Mouse (Mus musculus) cerebellum, adult 9-10 months (tissue): Measurements from ENCODE around the gene Pdcd5.

ENCODE experiments used
- DNase-seq: peaks from one replicate; pipeline ENCODE4 v3.0.0; 2022

Pdcd5 gene

DNA sequence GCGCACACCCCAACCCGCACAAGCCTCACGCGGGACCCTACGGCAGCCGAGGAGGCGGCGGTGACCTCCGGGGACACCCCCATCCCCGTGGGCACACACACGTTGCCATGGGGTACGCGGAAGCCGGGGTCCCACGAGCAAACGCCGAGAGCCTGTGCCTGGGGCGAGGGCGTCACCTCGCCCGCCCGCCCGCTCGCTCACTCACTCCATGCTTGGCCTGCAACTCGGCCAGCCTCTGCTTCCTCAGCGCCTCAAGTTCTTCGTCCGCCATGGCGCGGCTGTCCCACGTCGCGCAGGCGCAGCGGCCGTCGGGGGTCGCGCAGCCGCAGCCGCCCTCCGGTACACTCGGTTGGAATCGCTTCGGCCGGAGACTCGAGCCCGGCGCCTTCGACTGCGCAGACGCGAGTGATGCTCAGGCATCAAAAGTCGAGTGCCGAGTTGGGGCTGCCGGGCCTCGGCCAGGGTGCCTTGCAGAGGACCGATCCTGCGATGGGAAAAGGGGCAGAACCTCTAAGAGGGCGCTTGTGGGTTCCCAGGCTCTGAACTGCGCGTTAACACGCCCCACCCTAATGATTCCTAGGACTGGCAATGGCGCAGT is at the start of gene Pdcd5:
Gene Pdcd5 (minus strand): TSS at position 421 of the 598 bp plus-strand sequence.
- DNase-seq = peak; percentile 96

DNA sequence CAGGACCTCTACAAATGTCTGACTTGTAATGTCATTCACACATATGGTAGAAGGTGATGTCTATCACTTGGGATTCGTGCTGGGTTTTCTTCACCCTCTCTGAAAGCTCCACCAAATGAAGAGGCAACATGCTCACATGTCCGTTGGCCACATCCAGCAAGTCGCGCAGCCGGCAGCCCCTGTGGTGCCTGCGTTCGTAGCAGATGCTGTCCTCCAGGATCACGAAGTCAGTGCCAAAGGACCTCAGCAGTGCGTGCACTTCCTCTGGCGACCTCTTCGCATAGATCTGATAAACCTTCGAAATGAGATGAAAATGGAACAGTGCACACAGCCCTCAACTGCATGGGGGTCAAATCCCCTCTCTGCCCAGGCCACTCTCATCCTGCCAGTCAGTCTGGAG is 45.3 kb upstream of the Pdcd5 start:
- no peak for DNase-seq

DNA sequence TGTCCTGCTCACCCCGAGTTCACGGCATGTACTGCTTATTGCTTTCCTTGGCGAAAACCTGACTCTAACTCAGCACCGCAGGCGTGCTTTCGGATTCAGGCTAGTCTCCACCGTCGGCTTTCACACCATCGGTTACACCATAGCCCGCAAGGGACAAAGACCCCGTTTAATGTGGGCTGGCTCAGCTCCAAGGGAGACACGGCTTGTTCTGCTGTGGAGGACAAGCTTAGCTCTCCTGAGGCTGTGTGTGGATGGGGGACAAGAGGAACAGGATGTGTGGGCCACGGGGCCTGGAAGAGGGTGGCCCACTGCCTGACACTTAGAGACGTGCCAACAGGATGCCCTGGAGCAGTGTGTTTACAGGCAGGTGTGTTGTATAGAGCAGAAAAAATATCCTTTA is 44.8 kb upstream of the Pdcd5 start:
- DNase-seq = no peak

DNA sequence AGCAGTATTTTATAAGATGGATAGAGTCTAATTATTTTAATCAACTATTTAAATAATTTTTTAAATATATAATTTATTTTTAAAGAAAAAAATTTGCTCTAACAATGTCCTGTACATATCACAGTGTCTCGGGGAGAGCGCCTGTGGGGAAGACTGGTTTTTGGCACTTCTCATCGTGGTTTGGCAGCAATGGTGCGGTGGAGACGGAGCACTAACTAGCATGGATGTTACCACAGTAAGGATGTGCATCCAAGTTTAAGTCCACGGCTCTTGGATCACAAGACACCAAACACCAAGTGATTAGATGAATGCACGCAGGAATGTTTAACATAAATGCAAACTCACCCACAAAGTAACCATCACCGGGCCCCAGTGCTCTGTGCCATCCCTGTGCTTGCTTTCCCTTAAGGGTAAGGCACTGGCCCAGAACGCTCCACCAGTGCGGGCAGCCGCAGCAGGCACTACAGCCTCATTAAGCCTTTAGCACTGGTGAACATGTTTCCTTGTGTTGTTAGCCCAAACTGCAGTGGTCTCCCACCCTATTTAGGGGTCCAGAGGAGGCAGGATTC is 41.5 kb upstream of the Pdcd5 start:
- no peak for DNase-seq

DNA sequence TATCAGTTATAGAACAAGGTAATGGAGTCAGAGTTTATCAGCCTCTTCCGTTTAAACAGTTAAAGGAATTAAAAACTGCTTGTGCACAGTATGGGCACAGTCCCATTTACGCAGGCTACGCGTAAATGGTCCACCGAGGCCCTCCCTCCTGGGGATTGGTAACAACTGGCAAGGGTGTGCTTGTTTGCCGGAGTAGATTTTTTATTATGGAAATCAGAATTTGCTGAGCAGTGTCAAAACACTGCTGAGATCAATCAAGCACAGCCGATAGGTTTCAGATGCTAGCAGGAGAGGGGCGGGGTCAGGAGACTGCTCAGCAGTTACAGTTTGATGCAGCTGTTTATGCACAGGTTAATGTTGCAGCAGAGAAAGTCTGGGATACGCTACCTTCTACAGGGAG is 41.0 kb upstream of the Pdcd5 start:
- no peak for DNase-seq

DNA sequence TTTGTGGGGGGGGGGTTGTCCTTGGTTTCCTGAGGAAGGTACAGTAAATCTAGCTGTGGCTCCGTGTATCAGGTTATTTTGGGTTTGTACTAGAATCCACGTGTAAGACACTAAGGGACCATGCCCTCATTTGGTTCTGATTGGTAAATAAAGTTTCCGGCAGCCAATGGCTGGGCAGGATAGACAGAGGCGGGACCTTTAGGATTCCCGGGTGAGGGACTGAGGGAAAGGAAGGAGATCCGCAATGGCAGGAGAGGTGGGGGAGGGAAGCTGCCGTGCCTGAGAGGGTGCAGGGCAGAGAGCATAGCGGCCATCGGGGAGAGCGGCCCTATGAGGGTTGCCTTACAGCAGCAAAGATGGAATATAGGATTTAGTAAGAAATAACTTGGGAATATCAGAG is 39.9 kb upstream of the Pdcd5 start:
- no peak for DNase-seq

DNA sequence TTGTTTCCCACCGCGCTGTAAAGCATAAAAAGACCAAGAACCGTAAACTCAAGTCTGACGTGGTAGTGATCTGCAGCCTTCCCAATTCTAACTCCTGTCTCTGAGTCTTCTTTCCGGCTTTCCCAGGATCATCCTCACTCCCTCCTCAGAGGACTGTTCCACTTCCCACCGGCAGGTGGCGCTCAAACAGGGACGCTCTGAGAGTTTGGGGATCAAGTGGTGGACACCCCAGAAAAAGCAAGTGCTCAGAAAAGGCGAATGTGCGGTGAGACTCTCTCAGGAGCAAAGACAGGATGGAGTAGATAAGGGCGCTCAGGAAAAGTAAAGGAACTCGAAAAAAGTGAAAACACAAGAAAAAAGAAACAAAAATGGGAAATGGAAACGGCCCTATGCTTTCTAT is 39.4 kb upstream of the Pdcd5 start:
- peak; percentile 51 for DNase-seq

DNA sequence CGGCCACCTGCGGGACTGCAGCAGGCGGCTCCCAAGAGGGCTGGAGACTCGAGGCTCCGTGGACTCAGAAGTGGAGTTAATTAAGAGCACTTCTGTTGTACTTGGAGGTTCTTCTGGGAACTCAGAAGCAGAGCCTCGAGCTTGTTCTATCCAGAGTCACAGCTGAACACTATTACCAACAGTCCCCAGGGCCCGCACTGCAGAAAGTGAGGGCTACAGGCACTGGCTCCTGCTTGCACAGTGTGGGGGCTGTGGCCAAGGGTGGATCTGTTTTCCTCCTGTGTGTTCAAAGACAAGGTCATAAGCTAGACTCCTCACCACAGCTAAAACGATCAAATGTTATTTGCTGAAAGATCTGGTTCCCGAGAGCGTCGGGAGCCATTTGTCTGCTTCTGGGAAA is 38.9 kb upstream of the Pdcd5 start:
- DNase-seq = no peak

DNA sequence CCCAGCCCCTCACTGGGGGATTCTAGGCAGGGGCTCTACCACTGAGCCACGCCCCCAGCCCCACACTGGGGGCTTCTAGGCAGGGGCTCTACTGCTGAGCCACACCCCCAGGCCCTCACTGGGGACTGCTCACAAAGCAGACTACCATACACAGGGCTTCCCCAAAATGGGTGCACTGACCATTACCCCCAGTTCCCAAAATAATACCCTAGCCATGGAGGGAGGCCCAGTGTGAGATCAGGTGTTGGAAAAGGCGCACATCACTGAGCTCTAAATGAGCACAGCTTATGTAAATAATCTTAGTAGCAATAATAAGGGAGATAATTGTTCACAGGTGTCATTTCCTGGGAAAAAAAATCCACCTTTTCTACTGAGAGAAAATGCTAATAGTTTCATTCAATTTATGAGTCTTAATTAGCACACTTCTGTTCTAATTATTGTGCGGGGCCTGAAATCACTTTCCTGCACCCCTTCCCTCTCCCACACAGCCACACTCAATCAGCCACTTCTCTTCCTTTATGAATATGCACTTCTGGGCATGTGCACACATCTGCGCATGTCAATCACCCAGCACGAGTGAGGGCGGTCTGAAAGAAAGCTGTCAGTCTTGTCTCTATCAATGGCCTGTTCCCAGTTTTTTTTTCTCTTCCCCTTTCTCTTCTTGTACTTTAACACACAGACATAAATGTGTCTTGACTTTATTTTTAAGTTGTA is 36.2 kb upstream of the Pdcd5 start:
- no peak for DNase-seq

DNA sequence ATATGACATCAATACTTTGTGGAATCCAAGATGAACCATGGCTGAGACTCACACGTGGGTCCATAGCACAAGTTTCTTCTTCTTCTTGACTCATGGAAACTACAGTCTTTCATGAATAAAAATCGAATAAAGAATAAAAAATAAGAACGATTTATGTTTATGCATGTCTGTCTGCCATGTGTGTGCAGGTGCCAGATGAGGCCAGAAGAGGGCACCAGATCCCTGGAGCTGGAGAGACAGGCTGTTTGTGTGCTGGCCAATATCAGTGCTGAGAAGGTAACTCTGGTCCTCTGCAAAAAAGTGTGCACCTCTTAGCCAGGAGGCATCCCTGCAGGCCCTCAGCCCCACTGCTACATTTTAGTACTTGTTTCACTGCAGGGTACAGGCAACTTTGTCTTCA is 34.2 kb upstream of the Pdcd5 start:
- no peak for DNase-seq

DNA sequence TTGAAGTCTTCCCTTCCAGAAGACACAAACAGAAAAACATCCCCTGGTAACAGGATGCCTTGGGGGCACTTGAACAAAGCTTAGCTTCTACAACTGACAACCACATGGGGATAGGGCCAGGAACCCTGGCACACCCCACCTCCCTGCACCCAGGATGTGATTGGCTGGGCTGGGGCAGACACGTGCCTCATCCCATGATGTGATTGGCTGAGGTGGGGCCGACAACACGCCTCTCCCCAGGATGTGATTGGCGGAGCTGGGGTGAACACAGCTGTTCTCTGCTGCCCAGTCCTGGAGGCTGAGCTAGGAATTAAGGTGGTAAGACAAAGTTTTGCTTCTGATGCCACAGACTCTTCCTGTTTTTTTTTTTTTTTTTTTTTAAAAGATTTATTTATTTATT is 31.7 kb upstream of the Pdcd5 start:
- DNase-seq = no peak

DNA sequence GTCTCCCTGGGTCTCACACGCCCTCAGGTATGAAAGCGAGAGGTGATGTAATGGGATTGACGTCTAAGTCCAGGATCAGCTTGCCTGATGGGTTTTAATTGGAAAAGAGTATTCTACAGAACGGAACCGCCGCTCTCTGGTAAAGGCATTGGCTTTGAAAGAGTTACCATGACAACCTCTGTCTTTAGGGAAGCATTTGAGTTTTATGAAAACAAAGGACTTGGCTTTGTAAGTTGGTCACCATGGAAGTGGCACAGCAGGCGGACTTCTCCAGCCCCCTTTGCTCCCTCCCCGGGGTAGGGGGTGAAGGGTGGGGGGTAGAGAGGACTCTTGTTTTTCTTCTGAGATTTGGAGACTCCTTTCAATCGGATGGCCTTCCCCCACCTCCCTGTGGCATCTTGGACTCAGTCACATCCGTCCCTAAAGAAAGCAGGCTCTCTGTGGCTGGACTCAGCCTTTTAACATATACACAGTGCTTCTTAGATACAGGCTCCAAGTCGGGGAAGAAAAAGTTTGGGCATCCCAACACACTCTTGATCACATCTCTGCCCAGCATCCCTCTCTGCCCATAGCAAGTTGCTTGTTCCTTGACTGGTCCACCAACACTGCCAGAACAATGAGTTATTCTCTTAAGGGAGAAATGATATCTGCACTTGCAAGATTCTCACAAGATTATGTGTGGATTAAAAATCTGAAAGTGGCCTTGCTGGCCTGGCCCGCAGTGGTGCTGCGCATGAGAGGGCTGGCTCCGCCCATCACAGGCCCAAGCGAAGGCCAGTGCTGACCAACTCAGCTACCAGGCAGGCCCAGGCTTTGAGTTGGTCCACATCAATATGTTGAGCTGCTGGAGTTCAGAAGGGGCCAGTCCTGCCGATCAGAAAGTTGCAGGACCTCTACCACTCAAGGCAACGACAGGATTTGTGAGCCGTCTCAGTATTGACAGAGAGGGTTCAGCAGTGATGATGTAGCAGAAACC is 21.0 kb upstream of the Pdcd5 start:
- DNase-seq = no peak

DNA sequence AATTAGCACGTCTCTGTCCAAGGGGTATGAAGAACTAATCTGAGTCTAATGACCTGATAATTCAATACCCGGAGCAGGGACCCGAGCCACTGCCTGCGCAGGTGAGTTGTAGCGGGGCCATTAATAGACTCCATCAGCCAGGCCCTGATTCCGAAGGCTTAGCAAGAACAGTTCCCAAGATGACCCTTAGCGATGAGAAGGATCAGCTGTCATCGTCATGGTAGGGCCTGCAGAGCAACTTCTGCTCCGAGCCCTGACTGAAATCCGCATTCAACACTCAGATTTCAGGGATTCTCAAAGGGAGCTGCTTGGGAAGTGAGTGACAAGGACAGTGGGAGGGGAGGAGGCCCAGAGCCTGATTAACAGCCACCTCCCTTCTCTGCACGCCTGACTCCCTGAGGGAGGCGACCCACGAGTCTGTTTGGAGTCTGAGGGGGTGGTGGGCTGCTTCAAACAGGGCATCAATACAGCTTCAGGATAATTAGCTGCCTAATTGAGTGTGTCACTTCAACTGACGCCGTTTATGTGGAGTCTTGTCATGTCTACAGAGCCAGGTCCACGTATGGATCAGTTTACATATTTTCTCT is 16.6 kb upstream of the Pdcd5 start:
- DNase-seq = no peak

DNA sequence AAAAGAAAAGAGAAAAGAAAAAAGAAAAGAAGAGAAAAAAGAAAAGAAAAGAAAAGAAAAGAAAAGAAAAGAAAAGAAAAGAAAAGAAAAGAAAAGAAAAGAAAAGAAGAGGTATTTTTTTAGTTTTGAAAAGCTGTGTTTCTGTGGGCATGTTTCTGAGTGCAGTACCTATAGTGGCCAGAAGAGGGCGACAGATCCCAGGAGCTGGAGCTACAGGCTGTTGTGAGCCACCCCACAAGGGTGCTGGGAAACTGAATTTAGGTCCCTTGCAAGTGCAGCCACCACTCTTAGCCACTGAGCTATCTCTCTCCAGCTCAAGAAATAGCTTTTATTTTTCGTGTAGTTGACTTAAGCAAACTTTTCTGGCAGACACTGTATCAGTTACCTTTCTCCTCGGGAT is 11.9 kb upstream of the Pdcd5 start:
- no peak for DNase-seq

DNA sequence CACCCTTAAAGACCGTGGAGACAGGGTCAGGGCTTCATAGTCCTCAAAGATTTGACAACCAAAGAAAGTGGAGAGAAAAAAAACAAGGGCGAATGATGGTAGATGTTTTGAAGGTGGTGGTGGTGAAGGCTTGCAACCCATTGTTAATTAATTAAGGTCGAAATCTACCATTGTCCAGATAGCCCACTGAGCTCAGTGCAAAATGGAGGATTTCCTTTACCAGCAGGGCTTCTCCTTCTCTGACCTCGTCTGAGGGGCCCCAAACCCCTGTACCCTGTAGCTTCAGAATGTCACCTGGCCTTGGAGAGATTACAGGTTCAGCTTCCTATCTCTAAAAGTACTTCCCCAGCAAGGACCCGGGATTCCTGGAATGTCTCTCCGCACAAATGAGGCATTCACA is 10.5 kb upstream of the Pdcd5 start:
- DNase-seq = no peak

DNA sequence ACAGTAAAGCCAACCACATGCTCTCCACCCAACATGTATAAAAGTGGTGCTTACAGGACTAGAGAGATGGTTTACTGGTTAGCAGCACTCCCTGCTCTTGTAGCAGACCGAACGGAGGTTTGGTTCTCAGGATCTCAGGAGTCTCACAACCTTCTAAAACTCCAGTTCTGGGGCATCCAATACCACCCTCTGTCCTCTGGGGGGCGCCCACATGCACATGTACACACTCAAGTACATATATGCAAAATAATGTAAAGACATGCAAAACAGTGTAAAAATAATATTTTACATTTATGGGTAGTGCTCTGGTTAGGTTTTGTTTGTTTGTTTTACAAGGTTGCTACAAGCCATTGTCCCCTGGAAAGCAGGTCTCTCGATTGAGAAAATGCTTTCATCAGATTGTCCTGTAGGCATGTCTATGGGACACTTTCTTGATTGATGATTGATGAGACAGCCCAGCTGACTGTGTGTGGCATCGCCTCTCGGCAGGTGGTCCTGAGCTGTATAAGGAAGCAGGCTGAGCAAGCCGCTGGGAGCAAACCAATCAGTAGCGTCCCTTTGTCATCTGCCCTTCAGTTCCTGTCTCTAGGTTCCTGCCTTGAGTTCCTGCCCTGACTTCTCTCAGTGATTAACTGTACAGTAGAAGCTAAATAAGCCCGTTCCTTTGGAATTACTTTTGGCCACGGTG is 4.4 kb upstream of the Pdcd5 start:
- DNase-seq = no peak

DNA sequence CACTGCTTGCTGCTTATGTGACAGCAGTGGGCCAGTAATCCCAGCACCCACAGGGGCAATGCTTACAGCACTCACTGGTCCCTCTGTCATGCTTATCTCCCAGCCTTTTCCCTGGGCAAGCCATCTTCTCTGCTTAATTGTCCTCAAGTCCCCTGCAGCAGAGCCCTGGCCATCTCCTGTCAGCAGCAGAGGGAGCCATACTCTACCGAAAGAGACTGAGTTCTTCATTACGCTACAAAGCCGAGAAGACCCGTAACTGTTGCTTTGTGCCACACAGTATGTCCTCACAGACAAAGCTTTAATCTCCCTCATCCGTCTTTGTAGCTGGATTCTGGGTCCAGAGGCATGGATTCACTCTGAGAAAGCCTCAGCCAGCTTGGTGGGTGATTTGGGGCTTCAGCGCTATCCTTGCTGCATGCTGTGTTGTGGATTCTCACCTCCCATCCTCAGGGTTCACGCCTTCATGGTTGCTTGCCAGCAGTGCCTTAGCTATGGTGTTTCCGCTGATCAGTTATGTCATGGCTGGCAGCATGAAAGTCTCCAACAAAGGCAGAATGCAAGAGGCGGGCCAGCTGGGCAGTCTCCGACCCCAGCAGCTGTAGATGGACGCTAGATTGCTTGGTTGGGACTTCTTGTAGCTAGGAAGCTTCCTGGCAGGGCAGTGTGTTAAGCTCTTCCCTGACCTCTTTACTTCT is 3.5 kb upstream of the Pdcd5 start:
- DNase-seq = no peak

DNA sequence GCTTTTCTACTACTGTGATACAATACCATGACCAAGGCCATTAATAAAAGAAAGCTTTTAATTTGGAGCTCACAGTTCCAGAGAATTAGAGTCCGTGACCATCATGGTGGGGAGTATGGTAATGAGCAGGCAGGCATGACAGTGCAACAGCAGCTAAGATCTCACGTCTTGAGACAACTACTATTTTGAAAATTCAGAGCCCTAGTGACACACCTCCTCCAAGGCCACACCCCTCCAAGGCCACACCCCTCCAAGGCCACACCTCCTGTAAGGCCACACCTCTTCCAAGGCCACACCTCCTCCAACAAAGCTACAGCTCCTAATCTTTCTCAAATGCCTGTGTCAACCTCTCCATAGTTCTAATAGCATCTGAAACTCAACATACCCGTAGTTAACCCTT is 1.8 kb upstream of the Pdcd5 start:
- DNase-seq = no peak

DNA sequence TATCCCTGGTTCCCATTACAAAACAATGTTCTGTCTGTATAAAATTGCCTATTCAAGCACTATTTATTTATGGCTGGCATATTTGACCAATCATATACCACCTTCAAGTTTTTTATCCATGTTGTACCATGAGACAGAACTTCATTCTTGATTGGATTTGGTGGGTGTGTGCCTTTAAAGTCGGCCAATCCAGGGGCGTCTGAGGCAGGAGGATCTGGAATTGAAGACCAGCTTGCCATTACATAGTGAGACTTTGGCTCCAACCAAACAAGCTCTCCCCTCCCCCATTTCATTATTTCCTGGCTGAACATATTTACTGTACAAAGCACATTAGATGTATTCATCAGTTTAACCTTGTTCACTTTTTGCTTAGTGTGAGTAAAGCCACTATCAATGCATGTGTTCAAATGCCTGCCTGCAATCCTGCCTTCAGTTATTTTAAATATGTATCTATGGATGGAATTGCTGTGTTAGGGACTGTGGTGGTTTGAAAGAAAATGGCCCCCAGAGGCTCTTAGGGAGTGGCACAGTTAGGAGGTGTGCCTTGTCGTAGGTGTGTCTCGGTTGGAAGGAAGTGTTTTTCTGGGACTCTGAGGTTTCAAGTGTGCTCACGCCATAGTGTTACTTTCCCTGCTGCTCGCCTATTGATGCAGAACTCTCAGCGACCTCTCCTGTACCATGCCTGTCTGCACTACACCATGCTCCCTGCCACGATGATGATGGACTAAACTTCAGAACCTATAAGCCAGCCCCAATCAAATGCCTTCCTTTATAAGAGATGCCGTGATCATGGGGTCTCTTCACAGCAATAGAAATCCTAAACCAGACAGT is 1.1 kb upstream of the Pdcd5 start:
- DNase-seq = no peak

DNA sequence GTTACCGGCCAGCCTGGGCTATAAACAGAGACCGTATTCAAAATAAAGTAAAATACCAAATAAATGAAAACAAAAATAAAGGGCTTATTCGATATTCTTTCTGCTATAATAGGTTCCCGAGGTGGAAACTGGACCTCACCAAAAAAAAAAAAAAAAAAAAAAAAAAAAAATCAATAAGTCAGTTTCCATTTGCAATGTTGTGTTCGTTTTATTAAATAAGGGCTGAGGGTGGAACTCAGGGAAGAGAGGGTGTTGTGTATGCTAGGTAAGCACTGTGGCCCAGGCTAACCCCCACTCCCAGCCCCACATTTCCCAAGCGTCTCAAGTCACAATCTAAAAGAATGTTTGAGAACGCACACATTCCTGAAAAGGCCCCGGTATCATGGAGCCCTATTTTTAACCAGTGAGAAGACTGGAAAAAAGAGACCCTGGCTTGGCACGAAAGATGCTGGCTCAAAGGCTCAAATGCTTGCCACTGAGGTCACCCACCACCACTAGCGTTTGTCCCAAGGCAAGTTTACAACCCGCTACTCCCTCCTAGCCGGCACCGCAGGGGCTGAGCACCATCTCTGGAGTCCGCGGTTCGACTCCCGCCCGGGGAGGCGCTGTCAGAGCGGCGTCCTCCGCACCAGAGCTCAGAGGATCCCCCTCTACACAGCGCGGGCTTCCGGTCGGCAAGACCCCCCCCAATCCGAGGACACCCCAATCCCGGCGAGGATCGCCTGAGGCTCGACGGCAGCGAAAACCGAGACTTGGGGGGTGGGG is 822 bp downstream of the Pdcd5 start:
- no peak for DNase-seq
